1 mouse cellular context compared by ENCODE assay signal in the genomic region with DNA sequence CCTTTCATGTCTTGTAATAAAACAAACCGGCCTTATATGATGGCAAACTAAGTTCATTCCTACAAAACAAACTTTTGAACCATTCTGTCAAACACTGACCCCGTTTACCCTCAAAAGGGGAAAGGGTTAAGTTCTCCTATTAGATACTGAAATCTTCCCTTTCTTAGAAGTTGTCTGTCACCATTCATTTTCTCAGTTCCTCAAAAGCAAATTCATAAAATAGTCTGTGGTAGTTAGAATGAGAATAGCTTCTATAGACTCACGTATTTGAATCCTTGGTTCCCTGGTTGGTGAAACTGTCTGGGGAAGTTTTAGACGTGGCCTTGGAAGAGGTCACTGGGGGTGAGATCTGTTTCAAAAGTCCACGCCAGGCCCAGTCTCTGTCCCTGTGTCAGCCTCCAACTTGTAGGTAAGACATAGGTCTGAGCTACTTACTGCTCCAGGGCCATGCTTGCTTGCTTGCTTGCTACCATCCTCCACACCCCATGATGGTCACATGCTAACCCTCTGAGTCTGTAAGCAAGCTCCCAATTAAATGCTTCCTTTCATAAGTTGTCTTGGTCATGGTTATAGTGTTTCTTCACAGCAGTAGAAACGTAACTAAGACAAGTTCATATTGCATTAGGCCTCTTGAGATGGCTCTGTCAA.
A peak's percentile ranks its signal among the peaks of the same experiment; 100 is the strongest.
TF ChIP-seq lines count a peak whose summit lies in the region.

No protein-coding gene starts in this region.

TF ChIP-seq in CH12.LX, 34 proteins besides CTCF, POLR2A, EP300 and RAD21 (continued from another document):
- TF ChIP-seq CHD2 (IDR thresholded peaks at IDR 0.05; ENCODE audit: low read length) (0 out of 2 replicates have a peak, but pooled peaks have one; percentile 20), POLR2AphosphoS2 (IDR thresholded peaks at IDR 0.05; ENCODE audit: low read depth, low read length) (no peak), ELF1 (IDR thresholded peaks at IDR 0.05; ENCODE audit: low read depth, low read length) (no peak), HCFC1 (IDR thresholded peaks at IDR 0.05; ENCODE audit: low read depth, low read length) (0 out of 2 replicates have a peak, but pooled peaks have one; percentile 11), MAX (IDR thresholded peaks at IDR 0.05; ENCODE audit: low read length) (0 out of 2 replicates have a peak, but pooled peaks have one; percentile 44), ZKSCAN1 (IDR thresholded peaks at IDR 0.05; ENCODE audit: borderline replicate concordance, low read depth, low read length) (no peak), MYC (IDR thresholded peaks at IDR 0.05; ENCODE audit: low read depth, low read length) (no peak; the same call in none of the 2 replicates), JUN (IDR thresholded peaks at IDR 0.05; ENCODE audit: insufficient read depth, low read depth, low read length) (0 out of 2 replicates have a peak, but pooled peaks have one; percentile 19), MAZ (IDR thresholded peaks at IDR 0.05; ENCODE audit: low read depth, low read length) (no peak)
